8 mouse cellular contexts compared by ENCODE assay signal in genomic region chr9:120190891-120191290, GRCm38 (mm10). TPM values are rescaled to one million over a fixed set of nuclear protein-coding genes. Genes with fewer than 3 reads are reported as not detected.
DNase-seq lines count a peak whose midpoint lies in the region; ATAC-seq and TF ChIP-seq lines count a peak whose summit lies in the region.

No protein-coding gene starts in this region.

- H3K36me3 ChIP-seq in lung, embryonic 14.5 days (ENCODE audit: insufficient read depth), result no peaks in the 10 kb centered on the region
- no peaks in the 10 kb centered on the region for H3K36me3 ChIP-seq in embryonic facial prominence, embryonic 13.5 days
- no peaks in the 10 kb centered on the region for H3K36me3 ChIP-seq in limb, embryonic 10.5 days
- no peaks in the 10 kb centered on the region for H3K36me3 ChIP-seq in neural tube, embryonic 14.5 days (ENCODE audit: control insufficient read depth, insufficient read depth, low read length)

- H3K9me3 ChIP-seq in lung, embryonic 14.5 days (ENCODE audit: low read depth, low read length), result no peaks in the 10 kb centered on the region
- no peaks in the 10 kb centered on the region for H3K9me3 ChIP-seq in embryonic facial prominence, embryonic 13.5 days
- H3K9me3 ChIP-seq in limb, embryonic 10.5 days (replicated peaks), result no peaks in the 10 kb centered on the region
- no peaks in the 10 kb centered on the region for H3K9me3 ChIP-seq in neural tube, embryonic 14.5 days (ENCODE audit: control insufficient read depth, low read length)

- no peak for TF ChIP-seq CTCF in lung, embryonic 14.5 days (IDR thresholded peaks at IDR 0.05; ENCODE audit: low read depth)

- peak; percentile 58 for ATAC-seq in lung, embryonic 14.5 days (ENCODE audit: insufficient read depth)
- ATAC-seq in embryonic facial prominence, embryonic 13.5 days (ENCODE audit: insufficient number of reproducible peaks, insufficient read depth, low FRiP score, low TSS enrichment, low read depth), result no peak
- peak; percentile 79 for ATAC-seq in neural tube, embryonic 14.5 days (ENCODE audit: low read depth)

- 0 out of 2 replicates have a peak overlapping the region, but pooled peaks have one; percentile 15 for H3K9ac ChIP-seq in lung, embryonic 14.5 days
- H3K9ac ChIP-seq in embryonic facial prominence, embryonic 13.5 days, result peak overlapping the region; percentile 44; the same call in 1 of the 2 replicates
- peak overlapping the region; percentile 52 for H3K9ac ChIP-seq in neural tube, embryonic 14.5 days (replicated peaks; ENCODE audit: low read depth, low read length)

- 41% methylated on average over 13 of the region's 13 CpGs for WGBS in lung, embryonic 14.5 days
- WGBS in embryonic facial prominence, embryonic 13.5 days, result 41% methylated on average over 13 of the region's 13 CpGs
- WGBS in limb, embryonic 10.5 days, result 57% methylated on average over 13 of the region's 13 CpGs
- 33% methylated on average over 13 of the region's 13 CpGs for WGBS in neural tube, embryonic 14.5 days

- H3K27ac ChIP-seq in lung, embryonic 14.5 days (ENCODE audit: low read depth), result no peak overlapping the region
- H3K27ac ChIP-seq in embryonic facial prominence, embryonic 13.5 days, result no peak overlapping the region
- no peak overlapping the region for H3K27ac ChIP-seq in limb, embryonic 10.5 days
- H3K27ac ChIP-seq in neural tube, embryonic 14.5 days (ENCODE audit: low read depth, low read length), result peak overlapping the region; percentile 69

- H3K4me2 ChIP-seq in lung, embryonic 14.5 days, result peak overlapping the region; percentile 55
- peak overlapping the region; percentile 57 for H3K4me2 ChIP-seq in embryonic facial prominence, embryonic 13.5 days
- peak overlapping the region; percentile 49 for H3K4me2 ChIP-seq in neural tube, embryonic 14.5 days (ENCODE audit: low read depth, low read length)

- DNase-seq in lung, embryonic 14.5 days, result peak; percentile 27
- no peak for DNase-seq in lung, postnatal 4 days
- no peak for DNase-seq in limb, embryonic 10.5 days (ENCODE audit: low spot score)
- DNase-seq in kidney, adult 11 months, result no peak
- no peak for DNase-seq in thymus, postnatal 0 days (ENCODE audit: low spot score)
- DNase-seq in cerebellum, adult 11 months, result no peak

- peak overlapping the region; percentile 28 for H3K4me3 ChIP-seq in lung, embryonic 14.5 days (ENCODE audit: low read depth, low read length)
- peak overlapping the region; percentile 41 for H3K4me3 ChIP-seq in embryonic facial prominence, embryonic 13.5 days
- peak overlapping the region; percentile 44 for H3K4me3 ChIP-seq in limb, embryonic 10.5 days
- peak overlapping the region; percentile 24 for H3K4me3 ChIP-seq in neural tube, embryonic 14.5 days (ENCODE audit: low read depth, low read length)

- no peaks in the 10 kb centered on the region for H3K27me3 ChIP-seq in lung, embryonic 14.5 days (ENCODE audit: insufficient read depth, low read length)
- H3K27me3 ChIP-seq in embryonic facial prominence, embryonic 13.5 days, result peaks cover 9% of the 10 kb centered on the region
- peaks cover 9% of the 10 kb centered on the region; the same call in 1 of the 2 replicates for H3K27me3 ChIP-seq in limb, embryonic 10.5 days (ENCODE audit: low read depth, poor library complexity, severe bottlenecking)
- H3K27me3 ChIP-seq in neural tube, embryonic 14.5 days (ENCODE audit: control insufficient read depth, insufficient read depth, low read length), result no peaks in the 10 kb centered on the region

- H3K4me1 ChIP-seq in lung, embryonic 14.5 days (ENCODE audit: insufficient read depth), result no peaks in the 10 kb centered on the region
- H3K4me1 ChIP-seq in embryonic facial prominence, embryonic 13.5 days, result no peaks in the 10 kb centered on the region
- peaks cover 6% of the 10 kb centered on the region; the same call in 1 of the 2 replicates for H3K4me1 ChIP-seq in limb, embryonic 10.5 days
- H3K4me1 ChIP-seq in neural tube, embryonic 14.5 days (ENCODE audit: control insufficient read depth, insufficient read depth, low read length), result no peaks in the 10 kb centered on the region

RNA-seq across cellular contexts. Expression of gene Mobp, which starts 41.4 kb away (rescaled TPM):
- not detected in 2 replicates for polyA plus RNA-seq in lung, embryonic 14.5 days (2014; fragmentation: Nextera tagmentation; extraction: Ambion mirVana)
- polyA plus RNA-seq in embryonic facial prominence, embryonic 13.5 days (2015; fragmentation: Nextera tagmentation; extraction: Ambion mirVana), result not detected in 2 replicates
- not detected in 2 replicates for polyA plus RNA-seq in limb, embryonic 10.5 days (2016; fragmentation: Nextera tagmentation; extraction: Ambion mirVana)
- 0.16 and 0.52 TPM in 2 replicates for polyA plus RNA-seq in neural tube, embryonic 14.5 days (2014; fragmentation: Nextera tagmentation; extraction: Ambion mirVana)
- polyA plus RNA-seq in thymus, postnatal 0 days (2015; fragmentation: Nextera tagmentation; extraction: Ambion mirVana), result not detected in 2 replicates
